Mouse (Mus musculus): ENCODE data around the gene Pgghg. TPM values are rescaled to one million over a fixed set of nuclear protein-coding genes. Genes with fewer than 3 reads are reported as not detected.
A peak's percentile ranks its signal among the peaks of the same experiment; 100 is the strongest.

Pgghg gene
- polyA plus RNA-seq (2017; shearing (Covaris generic)), result 10 to 100 TPM; 15.2 to 15.6 TPM

GRCm38 (mm10) chr7:140941222-140942051, at the start of gene Pgghg:
TSS of gene Pgghg (plus strand) at chr7:140941391.
- ATAC-seq, result peak; percentile 87

GRCm38 (mm10) chr7:140894031-140894430, 47.2 kb upstream of the Pgghg start:
- ATAC-seq, result no peak

- no peak for ATAC-seq
Observed at GRCm38 (mm10) chr7:140894611-140895010, 46.6 kb upstream of the Pgghg start.

- ATAC-seq, result no peak
Observed at GRCm38 (mm10) chr7:140897863-140898262, 43.3 kb upstream of the Pgghg start.

GRCm38 (mm10) chr7:140899121-140899520, 42.1 kb upstream of the Pgghg start:
- ATAC-seq, result no peak

- no peak for ATAC-seq
Observed at GRCm38 (mm10) chr7:140900220-140900619, 41.0 kb upstream of the Pgghg start, which contains the start of gene Cox8b. TSS of gene Cox8b (minus strand) at chr7:140900446.

- ATAC-seq, result no peak
Observed at GRCm38 (mm10) chr7:140902036-140902875, 38.9 kb upstream of the Pgghg start.

- no peak for ATAC-seq
Observed at GRCm38 (mm10) chr7:140903212-140903611, 38.0 kb upstream of the Pgghg start.

- ATAC-seq, result no peak
Observed at GRCm38 (mm10) chr7:140905642-140906081, 35.5 kb upstream of the Pgghg start.

GRCm38 (mm10) chr7:140907131-140907530, 34.1 kb upstream of the Pgghg start:
- no peak for ATAC-seq

GRCm38 (mm10) chr7:140907697-140908096, 33.5 kb upstream of the Pgghg start:
- no peak for ATAC-seq

- no peak for ATAC-seq
Observed at GRCm38 (mm10) chr7:140908181-140908580, 33.0 kb upstream of the Pgghg start.

- peak; percentile 76 for ATAC-seq
Observed at GRCm38 (mm10) chr7:140908634-140909107, 32.5 kb upstream of the Pgghg start.

GRCm38 (mm10) chr7:140912293-140912692, 28.9 kb upstream of the Pgghg start:
- no peak for ATAC-seq

GRCm38 (mm10) chr7:140912846-140913482, 28.2 kb upstream of the Pgghg start:
- no peak for ATAC-seq

- no peak for ATAC-seq
Observed at GRCm38 (mm10) chr7:140914031-140914690, 27.0 kb upstream of the Pgghg start.

- ATAC-seq, result no peak
Observed at GRCm38 (mm10) chr7:140919911-140920310, 21.3 kb upstream of the Pgghg start.

- no peak for ATAC-seq
Observed at GRCm38 (mm10) chr7:140920418-140921029, 20.7 kb upstream of the Pgghg start, which contains the start of gene Nlrp6. TSS of gene Nlrp6 (plus strand) at chr7:140920902.

GRCm38 (mm10) chr7:140921225-140921975, 19.8 kb upstream of the Pgghg start:
- ATAC-seq, result no peak

- no peak for ATAC-seq
Observed at GRCm38 (mm10) chr7:140922398-140923069, 18.7 kb upstream of the Pgghg start.

Data from activated CD4-positive, CD25-positive, alpha-beta regulatory T cell, adult 4 months (primary cell).